Mouse (Mus musculus): ENCODE data around the gene Rpgrip1l. TPM values are rescaled to one million over a fixed set of nuclear protein-coding genes. Genes with fewer than 3 reads are reported as not detected.

The Rpgrip1l gene
- polyA plus RNA-seq, 1 experiment from 2014 or later = 15.5 TPM

DNA sequence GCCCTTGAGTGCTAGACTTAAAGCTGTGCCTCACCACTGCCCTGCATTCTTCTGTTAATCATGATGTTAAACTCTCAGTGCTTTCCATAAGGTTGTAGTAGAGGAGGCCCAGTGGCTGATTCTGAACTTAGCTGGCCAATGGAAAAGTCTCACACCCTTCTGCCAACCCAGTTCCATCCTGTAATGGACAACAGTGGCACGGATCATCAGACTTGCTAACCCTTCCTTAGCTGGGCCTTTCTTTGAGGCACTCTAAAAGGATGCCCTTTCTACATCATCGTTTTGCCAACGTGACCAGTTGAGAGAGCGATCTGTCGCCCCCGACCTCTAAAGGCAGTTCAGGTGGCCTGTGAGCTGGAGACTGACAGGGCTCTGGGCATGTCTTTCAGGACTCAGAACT is 13.9 kb upstream of the Rpgrip1l start:
- no peak overlapping the region for H3K4me3 ChIP-seq
- WGBS = 86% methylated on average over 6 of the region's 6 CpGs
- H3K27ac ChIP-seq = no peak overlapping the region
- ATAC-seq (ENCODE audit: low FRiP score) = no peak
- H3K27me3 ChIP-seq = no peaks in the 10 kb centered on the region
- no peak overlapping the region for H3K9ac ChIP-seq
- H3K36me3 ChIP-seq = no peaks in the 10 kb centered on the region
- H3K4me2 ChIP-seq (replicated peaks) = no peak overlapping the region
- no peaks in the 10 kb centered on the region for H3K9me3 ChIP-seq (replicated peaks)
- H3K4me1 ChIP-seq = peaks cover 53% of the 10 kb centered on the region

DNA sequence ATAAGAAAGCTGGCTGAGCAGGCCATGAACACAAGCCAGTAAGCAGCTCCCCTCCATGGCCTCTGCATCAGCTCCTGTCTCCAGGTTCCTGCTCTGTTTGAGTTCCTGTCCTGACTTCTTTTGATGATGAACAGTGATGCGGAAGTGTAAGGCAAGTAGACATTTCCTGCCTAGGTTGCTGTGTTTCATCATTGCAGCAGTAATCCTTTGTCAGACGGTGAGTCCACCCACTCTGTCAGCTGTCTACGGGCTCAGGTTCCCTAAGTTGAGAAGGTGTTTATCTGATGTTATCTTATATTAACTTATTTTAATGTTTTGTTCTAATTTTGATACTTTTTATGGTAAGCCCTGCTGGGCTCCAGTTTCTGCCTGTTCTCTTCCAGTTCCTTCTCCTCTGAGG is 13.0 kb upstream of the Rpgrip1l start:
- Histone ChIP-seq H3K4me3 (no peak overlapping the region), H3K27ac (no peak overlapping the region), H3K4me2 (replicated peaks) (no peak overlapping the region), H3K4me1 (peaks cover 45% of the 10 kb centered on the region), H3K9me3 (replicated peaks) (no peaks in the 10 kb centered on the region), H3K9ac (no peak overlapping the region), H3K36me3 (no peaks in the 10 kb centered on the region), H3K27me3 (no peaks in the 10 kb centered on the region)
- 79% methylated on average over 3 of the region's 3 CpGs for WGBS
- no peak for ATAC-seq (ENCODE audit: low FRiP score)

DNA sequence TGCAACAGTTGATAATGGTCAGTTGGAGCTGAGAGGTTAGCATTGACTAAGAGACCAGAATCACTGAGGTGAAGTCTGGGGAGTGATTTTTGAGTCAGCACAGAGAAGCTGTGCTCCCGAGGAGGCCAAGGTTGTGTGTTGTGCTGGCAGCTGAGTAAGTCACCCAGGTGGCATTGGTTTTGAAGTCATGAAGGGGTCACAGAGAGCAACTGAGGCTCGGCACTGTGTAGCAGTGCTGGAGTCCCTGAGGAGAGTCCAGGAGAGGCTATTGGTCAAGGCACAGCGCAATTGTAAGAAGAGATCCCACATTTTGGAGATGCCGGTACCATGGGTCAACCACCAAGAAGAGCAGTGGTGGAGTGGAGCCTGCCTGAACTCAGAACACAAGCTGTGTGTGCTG is 11.9 kb upstream of the Rpgrip1l start:
- Histone ChIP-seq H3K4me1 (peaks cover 34% of the 10 kb centered on the region), H3K9me3 (replicated peaks) (no peaks in the 10 kb centered on the region), H3K4me3 (no peak overlapping the region), H3K9ac (no peak overlapping the region), H3K36me3 (no peaks in the 10 kb centered on the region), H3K27me3 (no peaks in the 10 kb centered on the region), H3K4me2 (replicated peaks) (no peak overlapping the region), H3K27ac (no peak overlapping the region)
- ATAC-seq (ENCODE audit: low FRiP score) = no peak
- WGBS = 75% methylated on average over 4 of the region's 4 CpGs

DNA sequence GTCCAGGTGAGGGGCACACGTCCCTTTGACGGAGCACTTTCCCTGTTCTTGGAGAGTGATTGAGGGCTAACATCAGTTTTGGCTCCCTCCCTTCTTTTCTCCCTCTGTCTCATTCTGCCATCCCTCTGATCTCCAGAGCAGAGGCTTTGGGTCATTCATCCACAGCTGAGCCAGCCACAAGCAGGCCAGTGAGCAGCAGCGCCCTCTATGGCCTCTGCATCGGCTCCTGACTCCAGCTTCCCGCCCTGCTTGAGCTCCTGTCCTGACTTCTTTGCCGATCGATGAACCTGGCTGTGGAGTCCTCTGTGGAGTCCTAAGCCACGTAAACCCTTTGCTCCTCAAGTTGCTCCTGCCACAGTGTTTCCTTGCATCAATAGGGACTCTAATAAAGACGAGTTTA is 11.2 kb upstream of the Rpgrip1l start:
- Histone ChIP-seq H3K27me3 (no peaks in the 10 kb centered on the region), H3K4me3 (no peak overlapping the region), H3K4me1 (peaks cover 28% of the 10 kb centered on the region), H3K36me3 (no peaks in the 10 kb centered on the region), H3K4me2 (replicated peaks) (no peak overlapping the region), H3K9ac (no peak overlapping the region), H3K27ac (no peak overlapping the region), H3K9me3 (replicated peaks) (no peaks in the 10 kb centered on the region)
- 40% methylated on average over 9 of the region's 9 CpGs for WGBS
- no peak for ATAC-seq (ENCODE audit: low FRiP score)

DNA sequence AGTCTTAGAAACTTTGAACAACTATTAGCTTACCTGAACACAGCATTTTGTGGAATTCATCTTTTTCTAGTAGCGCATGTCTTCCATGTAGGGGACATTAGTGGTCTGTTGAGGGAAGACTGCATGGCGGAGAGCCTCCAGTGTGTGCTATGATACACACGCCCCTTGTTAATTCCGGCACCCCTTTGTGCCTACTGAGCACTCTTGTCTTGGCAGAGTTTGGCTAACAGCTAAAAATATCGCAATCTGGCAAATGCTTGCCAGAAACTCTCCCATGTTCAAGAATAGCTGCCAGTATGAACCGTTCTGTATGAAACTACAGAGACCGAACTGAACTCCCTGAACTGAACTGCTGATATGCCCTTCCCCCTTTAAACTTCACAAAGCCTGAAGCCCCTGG is 10.4 kb upstream of the Rpgrip1l start:
- Histone ChIP-seq H3K9ac (no peak overlapping the region), H3K27me3 (no peaks in the 10 kb centered on the region), H3K4me2 (replicated peaks) (no peak overlapping the region), H3K9me3 (replicated peaks) (no peaks in the 10 kb centered on the region), H3K4me3 (no peak overlapping the region), H3K4me1 (peaks cover 21% of the 10 kb centered on the region), H3K36me3 (no peaks in the 10 kb centered on the region), H3K27ac (no peak overlapping the region)
- no peak for ATAC-seq (ENCODE audit: low FRiP score)
- 71% methylated on average over 7 of the region's 7 CpGs for WGBS

DNA sequence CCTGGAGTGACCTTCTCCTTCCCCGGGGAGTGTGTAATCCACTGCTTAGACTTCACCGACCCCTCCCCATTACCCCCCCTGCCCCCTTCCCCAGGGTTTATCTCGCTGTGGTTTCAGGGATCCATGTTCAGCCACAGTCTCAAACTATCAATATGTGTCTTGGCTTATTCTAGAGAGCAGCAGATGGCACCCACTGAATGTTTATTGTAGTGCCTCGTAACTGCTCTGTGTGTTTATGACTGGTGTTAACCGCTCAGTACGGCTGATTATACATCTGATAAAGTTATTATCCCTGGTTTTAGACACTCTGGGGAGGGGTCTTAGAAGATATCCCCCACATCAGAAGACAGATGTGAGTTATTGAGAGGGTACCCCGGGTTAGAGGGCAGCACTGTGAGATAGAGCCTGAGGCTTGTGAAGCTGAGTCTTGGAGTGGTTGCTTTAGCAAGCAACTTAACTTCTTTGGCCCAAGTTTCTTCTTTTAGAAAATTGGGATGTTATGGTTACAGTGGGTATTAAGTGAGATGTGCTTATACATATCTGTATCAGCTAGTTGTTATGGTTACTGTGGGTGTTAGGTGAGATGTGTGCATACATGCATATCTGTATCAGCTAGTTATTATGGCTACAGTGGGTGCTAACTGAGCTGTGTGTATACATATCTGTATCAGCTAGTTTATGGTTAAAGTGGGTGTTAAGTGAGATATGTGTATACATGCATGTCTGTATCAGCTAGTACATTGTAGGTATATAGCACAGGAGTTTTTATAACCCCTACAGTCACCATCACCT is 6.1 kb upstream of the Rpgrip1l start:
- Histone ChIP-seq H3K27ac (no peak overlapping the region), H3K4me1 (peaks cover 19% of the 10 kb centered on the region), H3K4me2 (replicated peaks) (no peak overlapping the region), H3K9me3 (replicated peaks) (no peaks in the 10 kb centered on the region), H3K27me3 (no peaks in the 10 kb centered on the region), H3K36me3 (no peaks in the 10 kb centered on the region), H3K4me3 (no peak overlapping the region), H3K9ac (no peak overlapping the region)
- ATAC-seq (ENCODE audit: low FRiP score) = no peak
- 87% methylated on average over 7 of the region's 7 CpGs for WGBS

DNA sequence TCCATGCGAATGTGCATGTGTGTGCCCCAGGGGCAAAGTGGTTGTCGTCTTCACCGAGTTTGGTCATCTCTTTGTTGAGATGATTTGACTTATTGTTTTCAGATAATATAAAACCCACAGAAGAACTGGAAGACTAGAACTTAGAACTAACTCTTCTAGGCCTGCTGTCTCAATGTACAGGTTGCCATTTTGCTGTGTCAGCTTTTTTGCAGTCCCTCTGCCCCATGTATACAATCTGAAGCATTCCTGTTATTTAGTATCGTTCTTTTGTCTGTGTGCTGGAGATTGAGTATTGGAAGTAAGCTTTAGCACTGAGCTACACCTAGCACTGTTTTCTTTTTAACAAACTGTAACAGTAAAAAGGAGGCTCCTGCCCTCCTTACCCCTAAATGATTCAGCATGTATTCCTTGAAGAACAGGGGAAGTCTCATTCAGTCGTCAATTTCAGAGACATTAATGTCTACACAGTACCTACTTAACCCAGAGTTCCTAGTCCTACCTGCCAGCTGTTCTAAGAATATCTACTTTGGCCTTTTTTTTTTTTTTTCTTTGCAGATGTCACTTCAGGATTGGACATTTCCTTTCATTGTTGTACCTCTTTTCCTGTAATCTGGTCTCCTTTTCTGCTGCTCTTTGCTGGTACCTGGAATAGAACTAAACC is 4.6 kb upstream of the Rpgrip1l start:
- ATAC-seq (ENCODE audit: low FRiP score) = no peak

DNA sequence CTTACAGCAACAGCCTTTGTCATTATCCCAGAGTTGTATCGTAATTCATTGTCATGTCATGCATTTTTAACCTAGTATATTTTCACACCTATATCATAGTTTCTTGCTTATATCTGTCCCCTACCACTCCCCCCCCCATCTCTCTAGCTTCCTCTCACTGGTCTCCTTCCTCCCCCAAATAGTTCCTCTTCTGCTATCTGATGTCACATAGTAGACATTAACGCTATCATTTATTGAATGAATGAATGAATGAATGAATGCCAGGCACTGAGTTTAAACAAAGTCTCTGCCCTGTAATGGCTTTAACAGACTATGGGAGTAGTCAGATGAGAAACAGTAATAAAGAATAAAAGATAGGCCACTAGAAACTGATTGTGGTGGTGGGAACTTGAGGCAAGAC is 720 bp downstream of the Rpgrip1l start:
- ATAC-seq (ENCODE audit: low FRiP score) = no peak
- Histone ChIP-seq H3K27ac (no peak overlapping the region), H3K9ac (peak overlapping the region; percentile 72), H3K27me3 (no peaks in the 10 kb centered on the region), H3K4me1 (peaks cover 25% of the 10 kb centered on the region), H3K9me3 (replicated peaks) (no peaks in the 10 kb centered on the region), H3K36me3 (no peaks in the 10 kb centered on the region), H3K4me3 (peak overlapping the region; percentile 59), H3K4me2 (replicated peaks) (peak overlapping the region; percentile 79)
- WGBS = 86% methylated on average over 2 of the region's 2 CpGs

More for the DNA sequence above, 4.6 kb upstream of the Rpgrip1l start:
- Histone ChIP-seq H3K4me2 (replicated peaks) (no peak overlapping the region), H3K9ac (no peak overlapping the region), H3K27me3 (no peaks in the 10 kb centered on the region), H3K27ac (no peak overlapping the region), H3K4me1 (peaks cover 20% of the 10 kb centered on the region), H3K36me3 (no peaks in the 10 kb centered on the region), H3K4me3 (no peak overlapping the region), H3K9me3 (replicated peaks) (no peaks in the 10 kb centered on the region)
- 90% methylated on average over 5 of the region's 5 CpGs for WGBS

DNA sequence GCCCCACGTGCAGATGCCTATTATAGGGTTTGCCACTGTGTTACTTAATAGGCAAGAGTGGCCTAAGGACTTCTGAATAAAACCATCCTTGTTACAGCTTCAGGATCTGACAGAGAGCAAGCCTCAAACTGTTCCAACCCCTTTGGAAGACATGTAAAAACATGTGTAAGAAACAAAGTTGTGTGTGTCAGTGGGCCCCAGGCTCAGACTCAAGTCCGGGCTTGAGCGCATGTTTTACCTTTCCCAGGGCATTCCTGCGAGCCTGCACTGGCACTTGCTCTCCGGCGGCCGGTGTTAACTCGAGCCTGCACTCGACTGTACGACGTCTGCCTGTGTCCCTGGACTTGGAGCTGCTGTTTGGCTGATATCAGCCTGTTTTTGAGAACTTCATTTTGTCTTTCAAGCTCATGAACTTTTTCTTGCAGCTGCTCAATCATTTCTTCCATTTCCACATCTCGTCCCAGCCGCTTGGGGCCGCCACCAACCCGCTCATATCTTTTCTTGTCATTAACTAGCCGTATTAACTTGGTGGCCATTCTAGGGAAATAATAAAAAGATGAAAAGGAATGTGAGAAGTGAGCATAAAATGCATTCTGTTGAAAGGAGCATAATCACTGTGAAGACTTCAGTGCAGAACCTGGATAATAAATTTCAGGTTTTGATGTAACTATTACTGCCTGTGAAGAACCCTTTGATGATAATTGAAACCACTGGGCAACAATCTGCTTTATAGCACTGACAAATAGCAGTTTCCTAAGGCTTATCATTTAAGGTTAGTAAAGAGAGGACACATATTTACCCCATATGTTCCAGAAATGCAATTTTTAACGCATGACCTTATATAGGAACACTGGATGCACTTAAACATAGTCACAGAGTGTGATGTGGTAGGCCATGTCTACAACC is 8.3 kb downstream of the Rpgrip1l start:
- no peak overlapping the region for H3K9ac ChIP-seq
- H3K4me2 ChIP-seq (replicated peaks) = no peak overlapping the region
- no peak for ATAC-seq (ENCODE audit: low FRiP score)
- H3K36me3 ChIP-seq = peaks cover 18% of the 10 kb centered on the region
- no peaks in the 10 kb centered on the region for H3K27me3 ChIP-seq
- no peaks in the 10 kb centered on the region for H3K9me3 ChIP-seq (replicated peaks)
- no peaks in the 10 kb centered on the region for H3K4me1 ChIP-seq
- no peak overlapping the region for H3K27ac ChIP-seq
- no peak overlapping the region for H3K4me3 ChIP-seq
- WGBS = 88% methylated on average over 17 of the region's 17 CpGs

DNA sequence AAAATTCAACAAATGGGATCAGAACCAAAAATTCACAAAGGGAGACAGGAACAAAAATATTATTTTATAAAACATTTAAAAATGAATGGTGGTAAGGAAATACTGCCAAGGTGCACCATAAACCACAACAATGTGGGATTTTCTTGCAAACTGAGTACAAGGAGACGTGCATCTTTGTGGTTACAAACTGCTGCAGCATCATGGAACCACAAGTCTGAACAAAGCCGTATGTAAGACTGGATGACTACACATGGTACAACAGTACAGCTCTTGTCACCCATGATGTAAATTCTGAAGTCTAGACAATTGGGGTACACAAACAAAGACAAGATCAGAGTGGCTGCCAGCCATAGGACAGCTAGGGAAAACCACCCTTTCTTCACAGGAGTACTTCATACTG is 14.4 kb downstream of the Rpgrip1l start:
- H3K27me3 ChIP-seq = no peaks in the 10 kb centered on the region
- WGBS = 87% methylated on average over 2 of the region's 2 CpGs
- no peak overlapping the region for H3K9ac ChIP-seq
- no peak overlapping the region for H3K4me2 ChIP-seq (replicated peaks)
- ATAC-seq (ENCODE audit: low FRiP score) = no peak
- H3K36me3 ChIP-seq = peaks cover 19% of the 10 kb centered on the region
- no peak overlapping the region for H3K4me3 ChIP-seq
- no peak overlapping the region for H3K27ac ChIP-seq
- H3K4me1 ChIP-seq = no peaks in the 10 kb centered on the region
- H3K9me3 ChIP-seq (replicated peaks) = no peaks in the 10 kb centered on the region

DNA sequence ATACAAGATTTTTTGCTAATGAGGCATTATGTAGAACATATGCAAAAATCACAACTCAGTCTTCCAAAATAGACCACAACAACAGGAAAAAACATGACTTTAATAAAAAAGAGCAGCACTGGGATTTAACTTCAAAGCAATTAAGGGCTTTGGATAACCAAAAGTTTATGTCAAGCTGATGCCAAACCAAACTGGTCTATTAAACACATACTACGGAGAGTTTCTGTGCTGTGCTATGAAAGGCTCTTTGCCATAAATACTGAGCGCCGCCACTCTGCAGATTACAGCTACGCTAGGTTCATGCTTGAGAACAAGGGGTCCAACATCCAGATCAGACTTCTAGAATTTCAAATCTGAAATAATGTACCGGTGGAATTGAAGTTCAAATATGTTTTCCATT is 17.3 kb downstream of the Rpgrip1l start:
- H3K4me3 ChIP-seq = no peak overlapping the region
- peaks cover 12% of the 10 kb centered on the region; the same call in 1 of the 2 replicates for H3K36me3 ChIP-seq
- H3K27ac ChIP-seq = no peak overlapping the region
- no peak overlapping the region for H3K9ac ChIP-seq
- no peak overlapping the region for H3K4me2 ChIP-seq (replicated peaks)
- ATAC-seq (ENCODE audit: low FRiP score) = no peak
- 90% methylated on average over 5 of the region's 5 CpGs for WGBS
- H3K4me1 ChIP-seq = no peaks in the 10 kb centered on the region
- no peaks in the 10 kb centered on the region for H3K27me3 ChIP-seq
- no peaks in the 10 kb centered on the region for H3K9me3 ChIP-seq (replicated peaks)

DNA sequence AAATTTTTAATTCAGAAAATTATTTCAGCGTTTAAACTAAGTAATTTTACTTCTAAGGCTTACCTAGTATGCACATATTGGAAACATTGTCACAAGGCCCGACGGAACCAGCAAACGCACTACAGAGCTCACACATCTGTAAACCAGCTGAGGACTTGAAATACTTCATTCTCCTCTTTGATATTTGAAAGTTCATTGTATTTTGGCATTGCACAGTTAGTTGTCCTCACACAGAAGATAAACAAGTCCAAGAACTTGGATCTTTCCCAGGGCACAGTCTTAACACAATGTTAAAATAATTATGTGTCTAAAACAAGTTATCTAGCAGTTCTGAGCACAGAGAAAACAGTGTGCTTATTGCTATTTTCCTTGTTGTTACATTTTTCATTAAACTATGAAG is 22.5 kb downstream of the Rpgrip1l start:
- WGBS = 84% methylated on average over 4 of the region's 4 CpGs
- Histone ChIP-seq H3K4me3 (no peak overlapping the region), H3K27me3 (no peaks in the 10 kb centered on the region), H3K9me3 (replicated peaks) (no peaks in the 10 kb centered on the region), H3K4me2 (replicated peaks) (no peak overlapping the region), H3K9ac (no peak overlapping the region), H3K4me1 (no peaks in the 10 kb centered on the region), H3K27ac (no peak overlapping the region), H3K36me3 (no peaks in the 10 kb centered on the region; the same call in 1 of the 2 replicates)
- no peak for ATAC-seq (ENCODE audit: low FRiP score)

Data from hindbrain, embryonic 12.5 days (tissue).